Mouse (Mus musculus): Measurements from ENCODE around the gene Anapc11. TPM values are rescaled to one million over a fixed set of nuclear protein-coding genes. Genes with fewer than 3 reads are reported as not detected.
"Not testable (repeated sequence)": the region's sequence is repeated elsewhere in the genome, so short reads cannot be mapped to it uniquely, and the experiment has no call there.

The Anapc11 gene
- polyA plus RNA-seq, 1 experiment = 84.0 TPM

- no peak for TF ChIP-seq EP300 (IDR thresholded peaks at IDR 0.05; ENCODE audit: insufficient read depth, low read depth, low read length)
- TF ChIP-seq POLR2A (IDR thresholded peaks at IDR 0.05; ENCODE audit: insufficient read depth, low read length) = no peak
- TF ChIP-seq CTCF (IDR thresholded peaks at IDR 0.05; ENCODE audit: low read depth, low read length) = no peak
Observed at GRCm38 (mm10) chr11:120552736-120553135, 45.5 kb upstream of the Anapc11 start.

GRCm38 (mm10) chr11:120554834-120555233, 43.4 kb upstream of the Anapc11 start:
- no peaks in the 10 kb centered on the region for H3K9me3 ChIP-seq (replicated peaks; ENCODE audit: control insufficient read depth, insufficient read depth, low read length, poor library complexity, severe bottlenecking)
- H3K4me3 ChIP-seq (ENCODE audit: low read depth, low read length) = no peak overlapping the region
- no peaks in the 10 kb centered on the region for H3K27me3 ChIP-seq (ENCODE audit: control insufficient read depth, insufficient read depth, low read length, poor library complexity, severe bottlenecking)
- no peaks in the 10 kb centered on the region for H3K4me1 ChIP-seq (ENCODE audit: control insufficient read depth, insufficient read depth, low read length)
- TF ChIP-seq EP300 (IDR thresholded peaks at IDR 0.05; ENCODE audit: insufficient read depth, low read depth, low read length) (no peak), POLR2A (IDR thresholded peaks at IDR 0.05; ENCODE audit: insufficient read depth, low read length) (no peak), CTCF (IDR thresholded peaks at IDR 0.05; ENCODE audit: low read depth, low read length) (no peak)
- H3K27ac ChIP-seq (ENCODE audit: insufficient read depth, low read length) = no peak overlapping the region
- no peak overlapping the region for H3K9ac ChIP-seq (ENCODE audit: low read depth, poor library complexity, severe bottlenecking)
- H3K36me3 ChIP-seq (ENCODE audit: control insufficient read depth, insufficient read depth, low read length, poor library complexity, severe bottlenecking) = no peaks in the 10 kb centered on the region

More at GRCm38 (mm10) chr11:120552736-120553135, 45.5 kb upstream of the Anapc11 start:
- Histone ChIP-seq H3K4me1 (ENCODE audit: control insufficient read depth, insufficient read depth, low read length) (no peaks in the 10 kb centered on the region), H3K9ac (ENCODE audit: low read depth, poor library complexity, severe bottlenecking) (no peak overlapping the region), H3K27me3 (ENCODE audit: control insufficient read depth, insufficient read depth, low read length, poor library complexity, severe bottlenecking) (no peaks in the 10 kb centered on the region), H3K36me3 (ENCODE audit: control insufficient read depth, insufficient read depth, low read length, poor library complexity, severe bottlenecking) (no peaks in the 10 kb centered on the region), H3K9me3 (replicated peaks; ENCODE audit: control insufficient read depth, insufficient read depth, low read length, poor library complexity, severe bottlenecking) (no peaks in the 10 kb centered on the region), H3K27ac (ENCODE audit: insufficient read depth, low read length) (no peak overlapping the region), H3K4me3 (ENCODE audit: low read depth, low read length) (no peak overlapping the region)

GRCm38 (mm10) chr11:120555260-120555659, 43.0 kb upstream of the Anapc11 start:
- peaks cover 2% of the 10 kb centered on the region for H3K36me3 ChIP-seq (ENCODE audit: control insufficient read depth, insufficient read depth, low read length, poor library complexity, severe bottlenecking)
- no peaks in the 10 kb centered on the region for H3K9me3 ChIP-seq (replicated peaks; ENCODE audit: control insufficient read depth, insufficient read depth, low read length, poor library complexity, severe bottlenecking)
- TF ChIP-seq EP300 (IDR thresholded peaks at IDR 0.05; ENCODE audit: insufficient read depth, low read depth, low read length) = no peak
- no peak for TF ChIP-seq CTCF (IDR thresholded peaks at IDR 0.05; ENCODE audit: low read depth, low read length)
- TF ChIP-seq POLR2A (IDR thresholded peaks at IDR 0.05; ENCODE audit: insufficient read depth, low read length) = no peak
- H3K4me3 ChIP-seq (ENCODE audit: low read depth, low read length) = no peak overlapping the region
- no peaks in the 10 kb centered on the region for H3K27me3 ChIP-seq (ENCODE audit: control insufficient read depth, insufficient read depth, low read length, poor library complexity, severe bottlenecking)
- H3K9ac ChIP-seq (ENCODE audit: low read depth, poor library complexity, severe bottlenecking) = no peak overlapping the region
- no peaks in the 10 kb centered on the region for H3K4me1 ChIP-seq (ENCODE audit: control insufficient read depth, insufficient read depth, low read length)
- H3K27ac ChIP-seq (ENCODE audit: insufficient read depth, low read length) = no peak overlapping the region

GRCm38 (mm10) chr11:120558843-120559242, 39.4 kb upstream of the Anapc11 start:
- peaks cover 38% of the 10 kb centered on the region for H3K36me3 ChIP-seq (ENCODE audit: control insufficient read depth, insufficient read depth, low read length, poor library complexity, severe bottlenecking)
- not testable (repeated sequence) for H3K27me3 ChIP-seq (ENCODE audit: control insufficient read depth, insufficient read depth, low read length, poor library complexity, severe bottlenecking); H3K9ac ChIP-seq (ENCODE audit: low read depth, poor library complexity, severe bottlenecking); H3K9me3 ChIP-seq (replicated peaks; ENCODE audit: control insufficient read depth, insufficient read depth, low read length, poor library complexity, severe bottlenecking); H3K27ac ChIP-seq (ENCODE audit: insufficient read depth, low read length); H3K4me1 ChIP-seq (ENCODE audit: control insufficient read depth, insufficient read depth, low read length); H3K4me3 ChIP-seq (ENCODE audit: low read depth, low read length)

- Histone ChIP-seq H3K27me3 (ENCODE audit: control insufficient read depth, insufficient read depth, low read length, poor library complexity, severe bottlenecking) (no peaks in the 10 kb centered on the region), H3K9ac (ENCODE audit: low read depth, poor library complexity, severe bottlenecking) (no peak overlapping the region), H3K36me3 (ENCODE audit: control insufficient read depth, insufficient read depth, low read length, poor library complexity, severe bottlenecking) (peaks cover 59% of the 10 kb centered on the region), H3K4me1 (ENCODE audit: control insufficient read depth, insufficient read depth, low read length) (no peaks in the 10 kb centered on the region), H3K27ac (ENCODE audit: insufficient read depth, low read length) (peak overlapping the region; percentile 17; the same call in 1 of the 2 replicates), H3K4me3 (ENCODE audit: low read depth, low read length) (no peak overlapping the region), H3K9me3 (replicated peaks; ENCODE audit: control insufficient read depth, insufficient read depth, low read length, poor library complexity, severe bottlenecking) (no peaks in the 10 kb centered on the region)
- TF ChIP-seq EP300 (IDR thresholded peaks at IDR 0.05; ENCODE audit: insufficient read depth, low read depth, low read length) (no peak), POLR2A (IDR thresholded peaks at IDR 0.05; ENCODE audit: insufficient read depth, low read length) (no peak), CTCF (IDR thresholded peaks at IDR 0.05; ENCODE audit: low read depth, low read length) (no peak)
Observed at GRCm38 (mm10) chr11:120560952-120561728, 37.1 kb upstream of the Anapc11 start.

- Histone ChIP-seq H3K4me3 (ENCODE audit: low read depth, low read length) (no peak overlapping the region), H3K9ac (ENCODE audit: low read depth, poor library complexity, severe bottlenecking) (no peak overlapping the region), H3K36me3 (ENCODE audit: control insufficient read depth, insufficient read depth, low read length, poor library complexity, severe bottlenecking) (peaks cover 77% of the 10 kb centered on the region), H3K27me3 (ENCODE audit: control insufficient read depth, insufficient read depth, low read length, poor library complexity, severe bottlenecking) (no peaks in the 10 kb centered on the region), H3K9me3 (replicated peaks; ENCODE audit: control insufficient read depth, insufficient read depth, low read length, poor library complexity, severe bottlenecking) (no peaks in the 10 kb centered on the region), H3K4me1 (ENCODE audit: control insufficient read depth, insufficient read depth, low read length) (no peaks in the 10 kb centered on the region), H3K27ac (ENCODE audit: insufficient read depth, low read length) (no peak overlapping the region)
- TF ChIP-seq EP300 (IDR thresholded peaks at IDR 0.05; ENCODE audit: insufficient read depth, low read depth, low read length) = no peak
- no peak for TF ChIP-seq CTCF (IDR thresholded peaks at IDR 0.05; ENCODE audit: low read depth, low read length)
- TF ChIP-seq POLR2A (IDR thresholded peaks at IDR 0.05; ENCODE audit: insufficient read depth, low read length) = no peak
Observed at GRCm38 (mm10) chr11:120562949-120563348, 35.3 kb upstream of the Anapc11 start.

Data from ES-Bruce4 (cell line).